Mouse (Mus musculus): Measurements from ENCODE around the gene Cadps2. TPM values are rescaled to one million over a fixed set of nuclear protein-coding genes. Genes with fewer than 3 reads are reported as not detected.

The Cadps2 gene
- polyA plus RNA-seq, 1 experiment from 2014 or later: 2.6 TPM

DNA sequence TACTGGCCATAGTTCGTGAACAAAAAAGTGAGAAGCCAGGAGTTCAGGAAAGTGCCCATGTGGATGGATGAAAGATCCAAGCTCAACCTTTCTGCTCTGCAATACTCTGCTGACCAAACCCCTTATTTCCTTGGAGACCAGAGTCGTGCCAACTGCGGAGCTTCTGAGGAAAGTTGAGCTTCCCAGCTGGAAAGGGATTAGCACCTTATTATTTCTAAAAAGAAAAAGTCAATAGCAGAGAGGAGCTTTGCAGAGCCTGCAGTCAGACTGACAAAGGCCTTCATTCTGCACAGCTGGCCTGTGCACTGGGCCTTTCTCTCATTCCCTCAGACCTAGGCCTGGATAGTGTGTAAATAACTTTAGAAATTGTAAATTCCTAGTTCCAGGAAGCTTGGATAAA lies 106.5 kb downstream of the Cadps2 start:
- no peaks in the 10 kb centered on the region for H3K36me3 ChIP-seq
- peaks cover 4% of the 10 kb centered on the region; the same call in 1 of the 2 replicates for H3K4me1 ChIP-seq
- 34% methylated on average over 3 of the region's 3 CpGs for WGBS
- no peak for DNase-seq (ENCODE audit: low spot score)
- H3K4me3 ChIP-seq: no peak overlapping the region
- H3K27ac ChIP-seq: no peak overlapping the region
- H3K9me3 ChIP-seq (replicated peaks): no peaks in the 10 kb centered on the region
- no peaks in the 10 kb centered on the region for H3K27me3 ChIP-seq (ENCODE audit: low read depth, poor library complexity, severe bottlenecking)

DNA sequence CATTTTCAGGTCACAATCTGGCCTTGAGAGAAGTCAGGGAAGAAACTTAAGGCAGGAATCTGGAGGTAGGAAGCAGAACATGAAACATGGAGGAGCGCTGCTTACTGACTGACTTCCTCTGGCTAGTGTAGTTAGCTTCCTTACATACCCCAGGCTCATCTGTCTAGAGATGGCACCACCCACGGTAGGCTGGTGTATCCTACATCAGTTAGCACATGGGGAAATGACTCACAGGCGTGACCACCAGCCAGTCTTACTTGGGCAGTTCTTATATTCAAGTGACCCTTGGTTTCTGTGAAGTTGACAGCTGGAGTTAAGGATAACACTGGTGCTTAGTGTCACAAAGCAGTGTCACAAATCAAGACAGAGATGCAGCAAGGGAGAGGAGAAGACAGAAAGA lies 110.6 kb downstream of the Cadps2 start:
- Histone ChIP-seq H3K4me3 (no peak overlapping the region), H3K27me3 (ENCODE audit: low read depth, poor library complexity, severe bottlenecking) (no peaks in the 10 kb centered on the region), H3K27ac (no peak overlapping the region), H3K36me3 (no peaks in the 10 kb centered on the region), H3K9me3 (replicated peaks) (no peaks in the 10 kb centered on the region), H3K4me1 (peaks cover 4% of the 10 kb centered on the region; the same call in 1 of the 2 replicates)
- WGBS: 82% methylated on average over 3 of the region's 3 CpGs
- DNase-seq (ENCODE audit: low spot score): no peak

DNA sequence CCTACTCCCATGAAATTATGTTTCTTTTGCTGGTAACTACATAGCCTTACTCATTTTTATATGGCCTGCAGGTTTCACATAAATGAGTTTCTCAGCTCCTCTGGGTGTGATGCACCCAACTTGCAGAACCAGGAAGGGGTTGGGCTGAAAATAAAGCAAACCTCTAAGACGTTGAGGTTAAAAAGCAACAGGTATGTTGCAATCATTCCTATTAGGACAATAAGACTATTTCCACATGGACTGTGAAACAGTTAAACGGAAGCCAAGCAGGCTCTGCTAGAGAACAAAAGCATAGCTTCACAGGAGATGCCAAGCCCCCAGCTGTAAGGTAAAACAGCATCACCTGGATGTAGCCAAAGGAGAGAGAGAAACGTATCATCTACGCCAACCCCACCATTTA lies 115.5 kb downstream of the Cadps2 start:
- Histone ChIP-seq H3K9me3 (replicated peaks) (no peaks in the 10 kb centered on the region), H3K4me1 (no peaks in the 10 kb centered on the region), H3K27me3 (ENCODE audit: low read depth, poor library complexity, severe bottlenecking) (no peaks in the 10 kb centered on the region), H3K36me3 (no peaks in the 10 kb centered on the region), H3K27ac (no peak overlapping the region), H3K4me3 (no peak overlapping the region)
- 92% methylated on average over 4 of the region's 4 CpGs for WGBS
- no peak for DNase-seq (ENCODE audit: low spot score)

DNA sequence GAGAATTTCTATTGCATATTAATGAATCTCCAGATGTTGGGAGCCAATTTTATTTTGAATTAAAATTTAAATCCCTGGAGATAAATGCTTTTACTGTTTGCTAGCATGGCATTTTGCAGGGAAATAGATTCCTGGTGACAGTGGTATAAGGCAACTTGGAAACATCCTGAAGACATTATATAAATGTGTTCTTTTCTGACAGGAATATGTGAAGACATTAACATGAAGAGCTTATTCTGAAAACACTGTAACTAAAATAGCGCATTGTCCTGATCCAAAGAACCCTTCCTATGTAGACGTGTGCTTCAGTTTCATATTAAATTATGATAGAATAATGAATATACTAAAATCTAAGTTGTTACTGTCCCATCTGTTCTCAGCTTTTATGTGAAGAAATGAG lies 118.8 kb downstream of the Cadps2 start:
- Histone ChIP-seq H3K27me3 (ENCODE audit: low read depth, poor library complexity, severe bottlenecking) (no peaks in the 10 kb centered on the region), H3K9me3 (replicated peaks) (no peaks in the 10 kb centered on the region), H3K4me3 (no peak overlapping the region), H3K36me3 (no peaks in the 10 kb centered on the region), H3K4me1 (no peaks in the 10 kb centered on the region), H3K27ac (no peak overlapping the region)
- DNase-seq (ENCODE audit: low spot score): no peak
- WGBS: 89% methylated on average over 2 of the region's 2 CpGs

DNA sequence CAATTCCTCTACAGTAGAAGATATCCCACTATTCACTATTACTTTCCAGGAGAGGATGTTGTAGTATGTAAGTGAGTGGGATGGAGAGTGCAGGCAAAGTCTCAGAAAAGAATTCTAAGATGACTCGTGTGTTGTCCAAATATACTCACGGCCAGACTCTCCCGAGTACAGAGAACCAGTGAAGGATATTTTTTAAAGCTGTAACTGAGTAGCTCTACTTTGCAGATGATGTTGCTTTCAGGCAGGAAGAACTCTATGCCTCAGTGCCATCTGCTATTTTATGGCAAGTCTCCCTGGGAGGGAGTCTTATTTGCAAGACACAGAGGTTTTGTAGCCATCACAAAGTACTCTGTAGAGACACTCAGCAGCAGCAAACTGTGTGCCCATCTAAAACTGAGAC lies 131.7 kb downstream of the Cadps2 start:
- WGBS: 94% methylated on average over 3 of the region's 3 CpGs
- no peaks in the 10 kb centered on the region for H3K27me3 ChIP-seq (ENCODE audit: low read depth, poor library complexity, severe bottlenecking)
- H3K9me3 ChIP-seq (replicated peaks): no peaks in the 10 kb centered on the region
- H3K4me3 ChIP-seq: no peak overlapping the region
- H3K36me3 ChIP-seq: no peaks in the 10 kb centered on the region
- DNase-seq (ENCODE audit: low spot score): no peak
- H3K4me1 ChIP-seq: no peaks in the 10 kb centered on the region
- no peak overlapping the region for H3K27ac ChIP-seq

DNA sequence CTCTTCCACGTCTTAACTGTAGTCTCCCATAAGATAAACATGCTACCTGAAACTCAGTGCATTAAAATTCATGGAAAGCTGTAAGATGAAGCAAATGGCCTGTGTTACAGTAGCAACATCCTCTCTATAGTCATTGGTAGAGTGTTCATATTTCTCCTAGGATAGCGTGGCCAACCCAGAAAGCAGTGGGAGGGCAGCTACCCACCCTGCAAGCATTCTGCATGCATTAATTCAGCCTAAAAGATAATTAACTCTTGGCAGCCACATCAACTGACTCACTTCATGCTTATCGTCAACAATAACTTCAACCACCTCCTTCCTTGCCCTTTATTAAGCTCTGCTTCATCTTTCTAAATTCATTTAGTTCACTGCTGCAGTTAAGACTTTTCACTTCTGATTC lies 138.3 kb downstream of the Cadps2 start:
- H3K4me1 ChIP-seq: no peaks in the 10 kb centered on the region
- H3K27me3 ChIP-seq (ENCODE audit: low read depth, poor library complexity, severe bottlenecking): no peaks in the 10 kb centered on the region
- H3K9me3 ChIP-seq (replicated peaks): no peaks in the 10 kb centered on the region
- H3K27ac ChIP-seq: no peak overlapping the region
- H3K36me3 ChIP-seq: no peaks in the 10 kb centered on the region
- DNase-seq (ENCODE audit: low spot score): no peak
- WGBS: 82% methylated on average over 3 of the region's 3 CpGs
- no peak overlapping the region for H3K4me3 ChIP-seq

DNA sequence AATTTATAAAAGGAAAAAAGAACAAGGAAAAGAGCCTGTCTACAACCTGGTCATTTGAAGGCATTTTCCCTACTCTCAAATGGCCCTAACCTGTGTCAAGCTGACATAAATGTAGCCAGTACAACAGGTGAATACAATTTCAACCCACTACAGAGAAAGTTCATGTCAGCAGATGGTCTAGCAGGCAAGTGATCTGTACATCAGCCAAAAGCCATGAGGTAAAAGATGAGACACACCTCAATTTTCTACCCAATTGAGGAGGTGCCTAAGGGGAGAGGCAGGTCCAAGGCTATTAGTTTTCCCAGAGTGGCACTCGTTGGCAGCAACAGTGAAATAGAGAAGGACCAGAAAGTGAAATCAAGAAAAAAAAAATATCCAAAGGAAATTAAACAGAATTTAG lies 161.0 kb downstream of the Cadps2 start:
- H3K4me1 ChIP-seq: no peaks in the 10 kb centered on the region
- 72% methylated on average over 1 of the region's 1 CpGs for WGBS
- no peaks in the 10 kb centered on the region for H3K27me3 ChIP-seq (ENCODE audit: low read depth, poor library complexity, severe bottlenecking)
- no peak overlapping the region for H3K27ac ChIP-seq
- no peaks in the 10 kb centered on the region for H3K36me3 ChIP-seq
- H3K4me3 ChIP-seq: no peak overlapping the region
- H3K9me3 ChIP-seq (replicated peaks): no peaks in the 10 kb centered on the region
- DNase-seq (ENCODE audit: low spot score): no peak

DNA sequence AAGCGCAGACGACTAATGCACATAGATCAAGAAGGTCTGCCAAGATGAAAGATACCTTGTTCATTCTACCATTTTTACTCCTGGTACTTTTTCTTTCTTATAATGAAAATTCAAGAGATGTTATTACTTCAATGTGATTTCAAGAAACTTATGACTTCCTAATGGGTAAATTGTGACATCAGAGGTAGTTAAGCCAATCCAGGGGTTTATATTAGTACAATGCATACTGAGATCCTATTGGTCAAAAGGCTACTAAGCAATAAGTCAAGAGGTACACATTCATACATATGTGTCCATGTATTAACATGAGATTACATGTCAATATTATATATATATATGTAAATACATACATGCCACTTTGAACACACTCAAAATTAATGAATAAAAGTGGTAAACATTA lies 184.2 kb downstream of the Cadps2 start, which contains the start of gene Rnf148:
Gene Rnf148, minus strand, starts transcription at position 101 of the 400 bp plus-strand sequence.
- no peaks in the 10 kb centered on the region for H3K9me3 ChIP-seq (replicated peaks)
- H3K4me3 ChIP-seq: no peak within 1 kb of the TSS
- H3K4me1 ChIP-seq: no peaks in the 10 kb centered on the region
- 91% methylated on average over 2 of the region's 2 CpGs for WGBS
- DNase-seq (ENCODE audit: low spot score): no peak
- H3K27me3 ChIP-seq (ENCODE audit: low read depth, poor library complexity, severe bottlenecking): no peaks in the 10 kb centered on the region
- no peaks in the 10 kb centered on the region for H3K36me3 ChIP-seq
- H3K27ac ChIP-seq: no peak within 1 kb of the TSS

DNA sequence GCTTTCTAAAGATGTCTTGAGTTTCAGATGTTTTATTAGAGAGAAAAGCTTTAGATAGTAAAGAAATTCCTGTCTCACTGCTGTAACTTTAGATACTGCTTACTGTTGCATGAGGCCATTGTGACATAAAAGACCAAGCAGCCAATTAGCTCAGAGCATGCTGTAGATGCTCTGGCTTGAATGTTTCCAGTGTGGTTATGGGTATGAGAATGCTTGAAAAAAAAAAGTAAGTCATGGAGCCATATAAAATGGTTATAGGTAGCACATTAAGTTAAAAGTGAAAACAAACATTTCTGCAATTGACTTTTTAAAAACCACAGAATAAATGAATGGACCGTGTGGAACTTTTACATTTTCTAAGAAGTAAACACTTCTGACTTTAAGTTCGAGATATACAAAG lies 189.0 kb downstream of the Cadps2 start, which contains the start of gene Rnf133:
Gene Rnf133, minus strand, starts transcription at position 101 of the 400 bp plus-strand sequence.
- no peaks in the 10 kb centered on the region for H3K36me3 ChIP-seq
- 84% methylated on average over 2 of the region's 2 CpGs for WGBS
- DNase-seq (ENCODE audit: low spot score): no peak

DNA sequence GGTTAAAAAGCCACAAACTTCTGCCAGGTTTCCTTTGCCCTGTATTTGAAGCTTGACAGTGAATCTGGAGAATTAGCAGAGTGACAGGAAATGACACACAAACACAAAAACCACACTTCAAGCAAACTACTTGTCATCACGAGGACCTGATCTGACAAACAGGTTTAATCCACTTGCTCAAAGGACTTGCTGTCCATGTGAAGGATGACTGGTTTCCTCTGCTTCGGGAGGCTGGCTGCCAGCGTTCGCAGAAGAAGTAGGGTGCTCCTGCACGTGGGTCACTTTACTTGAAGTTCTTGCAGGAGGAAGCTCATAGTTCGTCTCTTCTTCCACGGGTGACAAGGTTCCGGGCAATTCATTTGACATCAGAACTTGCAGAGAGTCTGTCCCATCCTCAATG lies 190.5 kb downstream of the Cadps2 start:
- Histone ChIP-seq H3K27ac (no peak overlapping the region), H3K4me1 (no peaks in the 10 kb centered on the region), H3K36me3 (no peaks in the 10 kb centered on the region), H3K4me3 (no peak overlapping the region), H3K27me3 (ENCODE audit: low read depth, poor library complexity, severe bottlenecking) (no peaks in the 10 kb centered on the region), H3K9me3 (replicated peaks) (no peaks in the 10 kb centered on the region)
- DNase-seq (ENCODE audit: low spot score): no peak
- WGBS: 84% methylated on average over 8 of the region's 8 CpGs

More for the DNA sequence above, 189.0 kb downstream of the Cadps2 start, which contains the start of gene Rnf133:
- Histone ChIP-seq H3K9me3 (replicated peaks) (no peaks in the 10 kb centered on the region), H3K27ac (no peak within 1 kb of the TSS), H3K27me3 (ENCODE audit: low read depth, poor library complexity, severe bottlenecking) (no peaks in the 10 kb centered on the region), H3K4me1 (no peaks in the 10 kb centered on the region), H3K4me3 (no peak within 1 kb of the TSS)

DNA sequence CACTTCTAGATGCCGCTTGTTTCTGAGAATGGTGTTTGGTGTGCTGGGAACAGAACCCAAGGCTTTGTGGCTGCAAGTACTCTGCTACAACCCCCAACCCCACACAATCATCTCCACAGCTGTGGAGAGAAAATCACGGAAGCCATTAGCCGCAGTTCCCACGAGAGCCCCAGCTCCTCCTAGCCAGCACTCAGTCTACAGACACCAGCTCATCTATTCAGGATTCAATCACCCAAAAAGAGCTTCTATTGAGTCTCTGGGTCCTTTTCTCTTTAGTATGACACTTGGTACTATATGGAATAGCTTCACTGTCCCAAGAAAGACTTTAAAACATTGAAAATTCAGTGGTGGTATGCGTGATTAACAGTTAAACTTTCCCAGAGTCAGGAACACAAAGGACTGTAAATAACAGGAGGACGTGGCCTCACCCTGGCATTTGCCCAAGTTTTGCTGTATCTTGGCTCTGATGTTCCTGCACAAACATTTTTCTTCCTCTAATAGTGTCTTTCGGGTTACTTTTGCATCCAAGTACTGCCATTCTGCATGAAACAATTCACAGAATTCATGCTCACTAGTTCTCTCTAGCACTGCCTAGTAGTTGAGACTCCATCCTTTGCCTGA lies 191.5 kb downstream of the Cadps2 start:
- Histone ChIP-seq H3K4me1 (no peaks in the 10 kb centered on the region), H3K4me3 (no peak overlapping the region), H3K36me3 (no peaks in the 10 kb centered on the region), H3K9me3 (replicated peaks) (no peaks in the 10 kb centered on the region), H3K27ac (no peak overlapping the region), H3K27me3 (ENCODE audit: low read depth, poor library complexity, severe bottlenecking) (no peaks in the 10 kb centered on the region)
- WGBS: 88% methylated on average over 7 of the region's 7 CpGs
- no peak for DNase-seq (ENCODE audit: low spot score)

DNA sequence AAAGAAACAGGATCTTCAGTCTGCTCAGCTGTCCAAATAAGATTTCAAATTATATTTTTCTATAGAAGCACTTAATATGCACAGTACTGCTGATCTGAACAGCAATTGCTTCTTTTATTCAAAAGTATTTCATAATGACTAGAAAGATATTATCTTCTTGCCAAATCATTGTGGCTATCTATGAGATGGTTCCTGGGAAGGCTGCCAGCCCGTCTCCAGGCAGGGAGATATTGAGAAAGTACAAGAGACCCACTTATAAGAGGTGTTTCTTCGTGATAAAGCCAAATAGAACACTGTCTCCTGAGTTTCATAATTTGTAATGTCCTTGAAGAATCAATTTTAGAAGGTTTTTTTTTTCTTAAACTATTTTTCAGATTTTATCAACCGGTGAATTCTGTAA lies 202.1 kb downstream of the Cadps2 start:
- no peak overlapping the region for H3K27ac ChIP-seq
- H3K27me3 ChIP-seq (ENCODE audit: low read depth, poor library complexity, severe bottlenecking): no peaks in the 10 kb centered on the region
- H3K4me3 ChIP-seq: no peak overlapping the region
- 84% methylated on average over 3 of the region's 3 CpGs for WGBS
- H3K9me3 ChIP-seq (replicated peaks): no peaks in the 10 kb centered on the region
- no peak for DNase-seq (ENCODE audit: low spot score)
- no peaks in the 10 kb centered on the region for H3K36me3 ChIP-seq
- no peaks in the 10 kb centered on the region for H3K4me1 ChIP-seq

DNA sequence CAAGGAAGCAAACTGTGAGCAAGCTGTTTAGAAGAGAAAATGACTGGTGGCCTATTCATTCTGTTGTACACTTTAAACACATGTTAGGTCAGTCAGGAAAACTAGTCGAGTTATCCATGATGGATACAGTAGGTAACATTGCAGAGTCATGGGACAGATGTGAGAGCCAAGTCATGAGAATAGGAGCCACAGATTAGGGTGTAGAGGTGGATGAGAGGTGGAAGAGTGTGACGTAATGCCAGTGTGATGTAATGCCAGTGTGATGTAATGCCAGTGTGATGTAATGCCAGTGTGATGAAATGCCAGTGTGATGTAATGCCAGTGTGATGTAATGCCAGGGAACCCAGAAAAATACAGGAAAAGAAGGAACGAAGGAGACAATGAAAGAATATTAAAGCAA lies 204.0 kb downstream of the Cadps2 start:
- no peaks in the 10 kb centered on the region for H3K36me3 ChIP-seq
- no peak for DNase-seq (ENCODE audit: low spot score)
- H3K4me1 ChIP-seq: no peaks in the 10 kb centered on the region
- no peak overlapping the region for H3K4me3 ChIP-seq
- H3K9me3 ChIP-seq (replicated peaks): no peaks in the 10 kb centered on the region
- H3K27ac ChIP-seq: no peak overlapping the region
- no peaks in the 10 kb centered on the region for H3K27me3 ChIP-seq (ENCODE audit: low read depth, poor library complexity, severe bottlenecking)
- WGBS: 88% methylated on average over 3 of the region's 3 CpGs

DNA sequence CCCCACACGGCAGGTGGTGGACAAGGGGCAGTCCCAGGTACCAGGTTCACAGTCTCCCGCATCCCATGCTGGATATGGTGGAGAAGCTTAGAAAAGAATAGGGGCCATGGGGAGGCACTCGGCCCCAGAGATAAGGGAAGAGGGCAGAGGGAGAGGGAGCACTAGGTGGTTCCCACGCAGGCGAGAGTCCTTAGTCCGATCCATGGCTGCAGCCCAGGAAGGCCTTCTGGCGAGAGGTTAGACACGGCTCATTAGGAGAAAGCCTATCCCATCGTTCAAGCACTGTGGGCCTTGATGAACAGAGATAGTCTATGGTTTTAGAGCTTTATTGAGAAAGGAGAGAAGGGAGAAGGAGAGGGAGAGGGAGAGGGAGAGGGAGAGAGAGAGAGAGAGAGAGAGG lies 205.2 kb downstream of the Cadps2 start:
- WGBS: 89% methylated on average over 9 of the region's 9 CpGs
- no peaks in the 10 kb centered on the region for H3K27me3 ChIP-seq (ENCODE audit: low read depth, poor library complexity, severe bottlenecking)
- no peak for DNase-seq (ENCODE audit: low spot score)
- no peak overlapping the region for H3K4me3 ChIP-seq
- H3K4me1 ChIP-seq: no peaks in the 10 kb centered on the region
- no peaks in the 10 kb centered on the region for H3K9me3 ChIP-seq (replicated peaks)
- no peaks in the 10 kb centered on the region for H3K36me3 ChIP-seq
- H3K27ac ChIP-seq: no peak overlapping the region

Data from limb, embryonic 10.5 days (tissue).